Mouse (Mus musculus): Measurements from ENCODE around the gene Sesn1. TPM values are rescaled to one million over a fixed set of nuclear protein-coding genes. Genes with fewer than 3 reads are reported as not detected.

Gene Sesn1
- polyA plus RNA-seq, 1 experiment from 2014 or later: 41.2 TPM

DNA sequence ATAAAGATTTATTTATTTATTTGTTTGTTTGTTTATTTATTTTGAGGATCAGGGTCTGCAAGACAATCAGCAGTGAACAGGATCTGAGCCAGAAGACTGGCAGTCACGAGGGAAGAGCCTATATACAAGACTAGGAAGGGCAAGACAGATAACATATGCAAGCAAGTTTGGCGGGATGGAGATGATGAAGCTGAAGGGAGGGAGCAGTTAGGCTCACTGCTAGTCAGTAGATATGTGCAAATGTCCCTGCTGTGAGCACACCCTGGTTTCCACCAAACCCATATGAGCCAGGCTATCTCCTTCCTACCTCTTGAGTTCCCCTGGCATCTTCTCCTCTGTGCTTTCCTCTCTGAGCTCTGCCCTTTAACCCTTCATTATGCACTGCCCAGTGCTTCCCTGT, 61.8 kb downstream of the Sesn1 start:
- H3K4me3 ChIP-seq (ENCODE audit: low read length): no peak overlapping the region
- H3K27me3 ChIP-seq (replicated peaks; ENCODE audit: control insufficient read depth, insufficient read depth, low read length): no peaks in the 10 kb centered on the region
- no peak overlapping the region for H3K9ac ChIP-seq (ENCODE audit: low read depth, low read length)
- H3K4me2 ChIP-seq (ENCODE audit: low read length): no peak overlapping the region
- H3K9me3 ChIP-seq (ENCODE audit: control insufficient read depth, low read length): no peaks in the 10 kb centered on the region
- 73% methylated on average over 2 of the region's 2 CpGs for WGBS
- ATAC-seq: no peak
- H3K36me3 ChIP-seq (ENCODE audit: control insufficient read depth, insufficient read depth, low read length): no peaks in the 10 kb centered on the region
- H3K27ac ChIP-seq (ENCODE audit: low read depth, low read length): no peak overlapping the region
- H3K4me1 ChIP-seq (ENCODE audit: control insufficient read depth, insufficient read depth, low read depth, low read length): peaks cover 6% of the 10 kb centered on the region

- H3K9ac ChIP-seq (ENCODE audit: low read depth, low read length): no peak overlapping the region
- no peak overlapping the region for H3K27ac ChIP-seq (ENCODE audit: low read depth, low read length)
- H3K27me3 ChIP-seq (replicated peaks; ENCODE audit: control insufficient read depth, insufficient read depth, low read length): no peaks in the 10 kb centered on the region
- no peaks in the 10 kb centered on the region for H3K36me3 ChIP-seq (ENCODE audit: control insufficient read depth, insufficient read depth, low read length)
- no peak overlapping the region for H3K4me2 ChIP-seq (ENCODE audit: low read length)
- H3K9me3 ChIP-seq (ENCODE audit: control insufficient read depth, low read length): no peaks in the 10 kb centered on the region
- no peak for ATAC-seq
- H3K4me1 ChIP-seq (ENCODE audit: control insufficient read depth, insufficient read depth, low read depth, low read length): peaks cover 8% of the 10 kb centered on the region; the same call in 1 of the 2 replicates
- no peak overlapping the region for H3K4me3 ChIP-seq (ENCODE audit: low read length)
Observed at GRCm38 (mm10) chr10:41875624-41876023, 65.9 kb downstream of the Sesn1 start.

DNA sequence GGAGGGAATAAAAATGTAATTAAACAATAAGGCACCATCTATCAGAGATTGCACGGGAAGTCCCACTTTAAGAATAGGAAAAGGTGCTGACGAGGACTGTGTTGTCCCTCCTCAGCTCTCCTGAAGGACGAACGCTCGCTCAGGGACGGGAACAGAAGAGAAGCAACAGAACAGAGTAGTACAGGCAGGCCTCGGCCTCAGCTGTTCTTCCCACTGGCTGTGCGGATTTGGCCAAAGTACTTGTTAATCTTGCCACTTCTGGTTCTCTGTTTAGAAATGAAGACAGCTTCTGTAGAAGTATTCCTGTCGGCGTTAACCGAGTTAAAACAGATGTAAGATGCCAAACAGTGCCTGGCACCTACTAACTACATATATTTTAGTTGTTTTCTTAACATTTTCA, 68.6 kb downstream of the Sesn1 start:
- no peaks in the 10 kb centered on the region for H3K36me3 ChIP-seq (ENCODE audit: control insufficient read depth, insufficient read depth, low read length)
- H3K9me3 ChIP-seq (ENCODE audit: control insufficient read depth, low read length): no peaks in the 10 kb centered on the region
- no peak overlapping the region for H3K9ac ChIP-seq (ENCODE audit: low read depth, low read length)
- 89% methylated on average over 11 of the region's 11 CpGs for WGBS
- H3K4me1 ChIP-seq (ENCODE audit: control insufficient read depth, insufficient read depth, low read depth, low read length): peaks cover 14% of the 10 kb centered on the region
- no peaks in the 10 kb centered on the region for H3K27me3 ChIP-seq (replicated peaks; ENCODE audit: control insufficient read depth, insufficient read depth, low read length)
- H3K27ac ChIP-seq (ENCODE audit: low read depth, low read length): no peak overlapping the region
- no peak for ATAC-seq
- H3K4me3 ChIP-seq (ENCODE audit: low read length): no peak overlapping the region
- H3K4me2 ChIP-seq (ENCODE audit: low read length): no peak overlapping the region

DNA sequence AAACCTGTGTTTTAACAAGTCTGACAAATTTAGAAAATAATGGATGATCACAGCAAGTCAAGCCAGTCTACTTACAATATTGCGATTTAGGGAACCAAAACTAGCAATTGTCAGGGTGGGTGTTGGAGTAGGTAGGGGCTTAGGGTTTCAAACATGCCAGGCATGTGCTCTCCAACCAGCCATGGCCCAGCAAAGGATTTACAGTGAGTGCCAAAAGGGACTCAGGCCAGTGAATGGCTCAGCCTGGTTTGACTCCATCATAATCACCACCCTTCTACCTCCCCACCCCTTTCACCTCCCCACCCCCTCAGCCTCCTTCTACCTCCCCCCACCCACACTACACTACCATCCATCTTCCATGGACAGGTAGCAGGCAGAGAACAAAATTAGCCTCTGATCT, 69.9 kb downstream of the Sesn1 start:
- 79% methylated on average over 1 of the region's 1 CpGs for WGBS
- H3K9me3 ChIP-seq (ENCODE audit: control insufficient read depth, low read length): no peaks in the 10 kb centered on the region
- H3K9ac ChIP-seq (ENCODE audit: low read depth, low read length): no peak overlapping the region
- H3K27ac ChIP-seq (ENCODE audit: low read depth, low read length): no peak overlapping the region
- H3K4me1 ChIP-seq (ENCODE audit: control insufficient read depth, insufficient read depth, low read depth, low read length): peaks cover 13% of the 10 kb centered on the region
- no peak overlapping the region for H3K4me3 ChIP-seq (ENCODE audit: low read length)
- no peaks in the 10 kb centered on the region for H3K27me3 ChIP-seq (replicated peaks; ENCODE audit: control insufficient read depth, insufficient read depth, low read length)
- H3K4me2 ChIP-seq (ENCODE audit: low read length): no peak overlapping the region
- no peaks in the 10 kb centered on the region for H3K36me3 ChIP-seq (ENCODE audit: control insufficient read depth, insufficient read depth, low read length)
- peak; percentile 53; the same call in 1 of the 2 replicates for ATAC-seq

GRCm38 (mm10) chr10:41880206-41880605, 70.5 kb downstream of the Sesn1 start:
- ATAC-seq: no peak
- 40% methylated on average over 4 of the region's 4 CpGs for WGBS

GRCm38 (mm10) chr10:41880777-41881176, 71.0 kb downstream of the Sesn1 start:
- WGBS: 6% methylated on average over 1 of the region's 1 CpGs
- ATAC-seq: no peak

More at GRCm38 (mm10) chr10:41880206-41880605, 70.5 kb downstream of the Sesn1 start:
- no peaks in the 10 kb centered on the region for H3K27me3 ChIP-seq (replicated peaks; ENCODE audit: control insufficient read depth, insufficient read depth, low read length)
- peaks cover 10% of the 10 kb centered on the region for H3K4me1 ChIP-seq (ENCODE audit: control insufficient read depth, insufficient read depth, low read depth, low read length)
- no peaks in the 10 kb centered on the region for H3K9me3 ChIP-seq (ENCODE audit: control insufficient read depth, low read length)
- H3K4me3 ChIP-seq (ENCODE audit: low read length): no peak overlapping the region
- no peaks in the 10 kb centered on the region for H3K36me3 ChIP-seq (ENCODE audit: control insufficient read depth, insufficient read depth, low read length)
- no peak overlapping the region for H3K27ac ChIP-seq (ENCODE audit: low read depth, low read length)
- H3K9ac ChIP-seq (ENCODE audit: low read depth, low read length): no peak overlapping the region
- H3K4me2 ChIP-seq (ENCODE audit: low read length): no peak overlapping the region

GRCm38 (mm10) chr10:41881438-41881837, 71.7 kb downstream of the Sesn1 start:
- Histone ChIP-seq H3K9me3 (ENCODE audit: control insufficient read depth, low read length) (no peaks in the 10 kb centered on the region), H3K4me3 (ENCODE audit: low read length) (no peak overlapping the region), H3K27me3 (replicated peaks; ENCODE audit: control insufficient read depth, insufficient read depth, low read length) (no peaks in the 10 kb centered on the region), H3K36me3 (ENCODE audit: control insufficient read depth, insufficient read depth, low read length) (no peaks in the 10 kb centered on the region), H3K9ac (ENCODE audit: low read depth, low read length) (no peak overlapping the region), H3K27ac (ENCODE audit: low read depth, low read length) (no peak overlapping the region), H3K4me2 (ENCODE audit: low read length) (no peak overlapping the region), H3K4me1 (ENCODE audit: control insufficient read depth, insufficient read depth, low read depth, low read length) (peaks cover 10% of the 10 kb centered on the region)
- 9% methylated on average over 4 of the region's 4 CpGs for WGBS
- no peak for ATAC-seq

More at GRCm38 (mm10) chr10:41880777-41881176, 71.0 kb downstream of the Sesn1 start:
- Histone ChIP-seq H3K36me3 (ENCODE audit: control insufficient read depth, insufficient read depth, low read length) (no peaks in the 10 kb centered on the region), H3K4me3 (ENCODE audit: low read length) (no peak overlapping the region), H3K27me3 (replicated peaks; ENCODE audit: control insufficient read depth, insufficient read depth, low read length) (no peaks in the 10 kb centered on the region), H3K4me2 (ENCODE audit: low read length) (no peak overlapping the region), H3K27ac (ENCODE audit: low read depth, low read length) (no peak overlapping the region), H3K9ac (ENCODE audit: low read depth, low read length) (no peak overlapping the region), H3K4me1 (ENCODE audit: control insufficient read depth, insufficient read depth, low read depth, low read length) (peaks cover 10% of the 10 kb centered on the region), H3K9me3 (ENCODE audit: control insufficient read depth, low read length) (no peaks in the 10 kb centered on the region)

DNA sequence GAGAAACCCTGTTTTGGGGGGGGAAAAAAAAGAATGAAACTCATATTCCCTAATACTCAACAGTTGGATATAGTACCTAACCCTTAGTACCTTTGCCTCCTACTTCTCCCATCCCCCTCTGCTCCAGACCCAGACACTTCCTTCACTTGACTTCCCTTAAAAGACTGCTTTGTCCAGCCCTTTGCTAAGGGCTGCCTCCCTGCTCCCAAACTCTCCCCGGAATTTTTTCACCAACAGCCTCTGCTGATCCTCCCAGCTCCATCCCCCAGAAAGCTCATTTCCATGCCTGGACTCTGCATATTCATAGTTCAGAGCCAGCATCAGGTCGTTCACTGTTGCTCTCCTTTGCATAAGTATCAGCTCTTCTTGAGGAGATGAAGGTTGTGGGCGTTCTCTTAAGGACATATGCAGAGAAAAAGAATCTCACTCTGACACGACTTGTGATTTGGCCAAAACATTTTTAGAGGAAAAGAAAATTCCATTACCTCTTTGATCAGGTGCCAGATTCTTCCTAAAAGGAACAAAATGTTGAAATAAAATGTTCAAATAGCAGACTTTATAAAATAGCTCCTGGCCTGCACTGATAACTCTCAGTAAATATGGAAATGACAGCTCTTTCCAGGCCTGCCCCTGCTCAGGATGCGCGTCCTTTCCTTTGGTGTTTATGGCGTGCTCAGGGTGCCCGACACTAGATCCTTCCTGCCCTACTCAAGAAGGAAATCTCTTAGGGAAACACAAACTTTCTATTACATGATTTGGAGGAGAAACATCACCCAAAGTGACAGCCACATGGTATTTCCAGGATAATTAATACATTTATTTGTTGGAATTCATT, 74.2 kb downstream of the Sesn1 start:
- Histone ChIP-seq H3K9ac (ENCODE audit: low read depth, low read length) (no peak overlapping the region), H3K4me2 (ENCODE audit: low read length) (no peak overlapping the region), H3K36me3 (ENCODE audit: control insufficient read depth, insufficient read depth, low read length) (no peaks in the 10 kb centered on the region), H3K27me3 (replicated peaks; ENCODE audit: control insufficient read depth, insufficient read depth, low read length) (no peaks in the 10 kb centered on the region), H3K4me3 (ENCODE audit: low read length) (no peak overlapping the region), H3K4me1 (ENCODE audit: control insufficient read depth, insufficient read depth, low read depth, low read length) (peaks cover 18% of the 10 kb centered on the region), H3K27ac (ENCODE audit: low read depth, low read length) (no peak overlapping the region), H3K9me3 (ENCODE audit: control insufficient read depth, low read length) (no peaks in the 10 kb centered on the region)
- WGBS: 53% methylated on average over 8 of the region's 8 CpGs
- no peak for ATAC-seq

DNA sequence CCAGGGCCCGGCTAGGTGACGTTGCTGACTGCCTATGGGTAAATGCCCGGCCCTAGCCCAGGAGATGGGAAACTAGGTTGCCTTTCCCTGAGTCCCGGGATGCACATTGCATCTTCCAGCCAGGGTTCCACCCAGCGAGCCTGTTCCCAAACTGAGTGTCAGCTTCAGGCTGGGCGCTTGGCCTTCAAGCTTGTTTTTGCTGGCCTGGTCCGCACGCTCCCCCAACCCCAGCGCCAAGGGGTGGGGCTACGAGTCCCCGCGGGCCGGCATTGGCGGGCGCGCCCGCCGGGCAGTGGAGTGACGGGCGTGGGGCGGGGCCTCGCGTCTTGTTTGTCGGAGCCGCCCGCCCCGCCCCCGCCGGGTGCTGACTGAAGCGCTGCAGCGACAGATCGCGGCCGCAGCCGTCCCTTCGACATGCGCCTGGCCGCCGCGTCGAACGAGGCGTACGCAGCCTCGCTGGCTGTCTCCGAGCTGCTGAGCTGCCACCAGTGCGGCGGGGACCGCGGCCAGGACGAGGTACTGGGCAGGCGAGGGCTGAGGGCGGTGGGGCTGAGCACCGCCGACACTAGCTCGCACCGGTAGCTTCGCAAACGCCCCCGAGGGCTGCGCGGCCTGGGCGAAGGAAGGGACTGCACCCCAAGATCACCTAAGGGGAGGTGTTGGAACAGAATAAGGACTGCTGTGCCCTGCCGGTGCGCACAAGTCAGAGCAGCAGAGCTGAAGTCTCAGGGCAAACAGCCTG, 77.5 kb downstream of the Sesn1 start:
- Histone ChIP-seq H3K9ac (ENCODE audit: low read depth, low read length) (peak overlapping the region; percentile 75), H3K36me3 (ENCODE audit: control insufficient read depth, insufficient read depth, low read length) (no peaks in the 10 kb centered on the region), H3K9me3 (ENCODE audit: control insufficient read depth, low read length) (no peaks in the 10 kb centered on the region), H3K4me2 (ENCODE audit: low read length) (peak overlapping the region; percentile 60), H3K4me3 (ENCODE audit: low read length) (peak overlapping the region; percentile 59), H3K4me1 (ENCODE audit: control insufficient read depth, insufficient read depth, low read depth, low read length) (peaks cover 11% of the 10 kb centered on the region), H3K27ac (ENCODE audit: low read depth, low read length) (peak overlapping the region; percentile 90), H3K27me3 (replicated peaks; ENCODE audit: control insufficient read depth, insufficient read depth, low read length) (no peaks in the 10 kb centered on the region)
- ATAC-seq: peak; percentile 98
- WGBS: under 1% methylated on average over 60 of the region's 65 CpGs
